Mouse (Mus musculus) thymus, adult 2 months (tissue): ENCODE results near the gene Aasdhppt.

Source experiments
- CTCF ChIP-seq: fragments of 200-500 bp; IDR thresholded peaks from 2 replicates; pipeline ENCODE4 v1.5.1; 2012; ENCODE audit warnings: mild to moderate bottlenecking, control low read depth, low read length, moderate library complexity, borderline replicate concordance; ENCODE audit not compliant: control insufficient read depth, poor library complexity, insufficient read depth; ENCODE audit errors: extremely low read depth
- POLR2A ChIP-seq: fragments of 200-500 bp; IDR thresholded peaks from 2 replicates; pipeline ENCODE4 v1.6.1; 2012; ENCODE audit warnings: mild to moderate bottlenecking, low read length, control low read depth, moderate library complexity; ENCODE audit not compliant: control insufficient read depth, poor library complexity, insufficient read depth; ENCODE audit errors: extremely low read depth

DNA sequence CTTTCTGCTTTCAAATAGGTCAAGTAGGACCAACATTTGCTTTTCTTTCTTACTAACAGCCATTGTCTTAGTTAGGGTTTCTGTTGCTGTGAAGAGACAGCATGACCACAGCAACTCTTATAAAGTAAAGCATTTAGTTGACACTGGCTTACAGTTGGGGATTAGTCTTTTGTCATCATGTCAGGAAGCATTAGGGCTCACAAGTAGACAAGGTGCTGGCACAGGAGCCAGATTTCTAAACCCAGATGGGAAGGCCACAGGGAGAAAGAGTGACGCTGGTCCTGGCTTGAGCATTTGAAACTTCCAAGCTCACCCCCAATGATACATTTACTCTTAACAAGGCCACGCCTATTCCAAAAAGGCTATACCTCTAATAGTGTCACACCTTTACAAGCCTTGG lies 6.5 kb upstream of the Aasdhppt start:
- TF ChIP-seq POLR2A (no peak), CTCF (no peak)
